Mouse (Mus musculus): Measurements from ENCODE around the gene Tprn.

The Tprn gene

GRCm38 (mm10) chr2:25262291-25262767 lies at the start of gene Tprn:
Gene Tprn, plus strand, starts transcription at chr2:25262618.
- DNase-seq (ENCODE audit: low read depth, low spot score) = peak; percentile 89

DNA sequence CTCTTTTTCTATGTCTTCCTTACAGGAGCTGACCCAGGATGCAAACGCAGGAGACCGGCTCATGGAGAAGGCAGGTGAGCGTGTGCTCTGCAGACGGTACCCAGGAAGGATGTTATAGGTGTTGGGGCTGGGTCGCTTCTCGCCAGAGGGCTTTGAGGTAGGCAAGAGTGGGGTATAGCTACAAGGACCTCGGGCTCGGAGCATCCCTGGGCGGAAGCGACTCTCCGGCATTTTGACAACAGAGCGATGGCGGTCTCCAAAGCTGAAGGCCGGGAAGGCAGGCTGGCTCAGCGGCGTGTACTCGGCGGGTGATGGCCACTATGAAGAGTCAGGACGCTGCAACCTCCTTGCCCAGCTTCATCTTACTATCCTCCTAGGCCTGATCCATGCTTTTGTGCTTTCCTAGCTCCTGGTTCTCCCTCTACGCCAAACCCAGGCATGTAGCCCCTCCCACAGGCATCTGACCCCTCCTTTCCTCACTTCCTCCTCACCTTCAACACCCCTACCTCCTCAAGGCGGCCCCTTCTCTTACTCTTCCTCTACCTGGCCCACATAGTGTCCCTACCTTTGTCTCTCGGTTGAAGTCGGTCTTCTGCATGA lies 49.1 kb upstream of the Tprn start:
- no peak for DNase-seq (ENCODE audit: low read depth, low spot score)

- DNase-seq (ENCODE audit: low read depth, low spot score) = no peak
Measured at GRCm38 (mm10) chr2:25214444-25214843, 48.0 kb upstream of the Tprn start, which contains the start of gene Stpg3. Gene Stpg3, minus strand, starts transcription at chr2:25214637.

- DNase-seq (ENCODE audit: low read depth, low spot score) = no peak
Measured at GRCm38 (mm10) chr2:25217666-25218065, 44.8 kb upstream of the Tprn start.

DNA sequence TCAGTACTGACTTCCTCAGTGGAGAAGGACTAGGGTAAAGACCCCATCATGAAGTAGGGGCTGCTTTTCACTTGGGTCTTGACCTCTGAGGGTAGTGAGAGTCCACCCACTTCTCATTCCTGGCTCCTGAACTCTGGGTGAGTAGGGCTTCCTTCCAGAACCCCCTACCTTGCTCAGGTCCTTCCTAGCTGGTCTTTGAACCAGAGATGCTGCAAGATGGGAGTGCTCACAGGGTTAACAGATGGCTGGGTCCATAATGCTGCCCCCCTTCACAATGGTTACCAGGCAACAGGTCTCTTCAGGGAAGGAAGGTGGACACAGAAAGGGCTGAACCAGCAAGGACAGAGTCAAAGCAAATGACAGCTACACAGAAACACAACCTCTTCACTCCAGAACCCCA lies 44.0 kb upstream of the Tprn start, which contains the start of gene Fam166a:
Fam166a (plus strand) TSS at position 301 of the 400 bp plus-strand sequence.
- DNase-seq (ENCODE audit: low read depth, low spot score) = no peak

DNA sequence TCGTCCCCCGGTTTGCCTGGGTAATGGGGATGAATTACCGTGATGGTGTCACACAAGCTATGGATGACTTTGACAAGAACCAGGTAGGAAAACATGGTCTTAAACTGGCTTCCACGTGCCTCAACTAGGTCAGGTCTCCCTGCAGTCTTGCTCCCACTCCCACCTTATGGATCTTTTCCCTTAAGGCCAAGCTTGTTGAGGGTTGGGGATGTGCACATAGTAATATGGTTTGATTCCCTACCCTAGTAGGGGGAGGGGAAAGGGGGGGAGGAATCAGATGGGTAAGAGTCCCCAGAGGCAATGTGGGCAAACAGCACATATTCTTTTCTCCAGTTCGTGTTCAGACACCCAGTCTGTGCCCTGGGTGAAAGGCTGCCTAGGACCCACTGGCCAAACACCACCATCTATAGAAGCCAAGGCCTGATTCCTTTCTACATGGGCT lies 41.1 kb upstream of the Tprn start:
- no peak for DNase-seq (ENCODE audit: low read depth, low spot score)

DNA sequence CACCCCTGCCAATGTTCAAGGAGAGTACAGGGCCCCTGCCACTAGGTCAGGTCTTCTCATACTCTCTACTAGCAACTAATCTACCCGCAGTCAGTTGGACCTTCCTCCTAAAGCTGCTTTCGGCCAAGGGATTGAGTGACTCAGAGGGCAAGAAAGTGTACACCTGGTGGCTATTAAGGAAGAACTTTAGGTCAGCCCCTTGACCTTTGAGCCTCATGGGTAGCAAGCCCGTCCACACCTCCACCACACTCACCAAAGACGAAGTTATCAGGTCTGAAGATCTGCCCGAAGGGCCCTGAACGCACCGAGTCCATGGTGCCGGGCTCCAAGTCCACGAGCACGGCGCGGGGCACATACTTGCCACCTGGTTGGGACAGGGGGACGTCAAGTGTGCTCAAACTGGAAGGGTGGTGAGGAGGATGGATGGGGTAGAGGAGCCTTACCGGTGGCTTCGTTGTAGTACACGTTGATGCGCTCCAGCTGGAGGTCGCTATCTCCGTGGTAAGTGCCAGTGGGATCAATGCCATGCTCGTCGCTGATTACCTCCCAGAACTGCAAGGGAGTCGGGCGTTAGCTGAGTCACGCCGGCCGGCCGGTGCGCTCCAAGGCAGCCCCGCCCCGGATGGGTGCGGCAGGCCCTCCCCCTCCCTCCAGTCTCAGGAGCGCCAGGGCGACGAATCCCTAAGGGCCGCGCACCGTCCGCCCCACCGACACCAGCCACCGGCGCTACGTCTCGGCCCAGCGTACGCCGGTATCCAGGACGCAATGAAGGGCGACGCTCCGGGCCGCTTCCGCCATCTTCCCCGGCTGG lies 38.5 kb upstream of the Tprn start:
- DNase-seq (ENCODE audit: low read depth, low spot score) = peak; percentile 35

DNA sequence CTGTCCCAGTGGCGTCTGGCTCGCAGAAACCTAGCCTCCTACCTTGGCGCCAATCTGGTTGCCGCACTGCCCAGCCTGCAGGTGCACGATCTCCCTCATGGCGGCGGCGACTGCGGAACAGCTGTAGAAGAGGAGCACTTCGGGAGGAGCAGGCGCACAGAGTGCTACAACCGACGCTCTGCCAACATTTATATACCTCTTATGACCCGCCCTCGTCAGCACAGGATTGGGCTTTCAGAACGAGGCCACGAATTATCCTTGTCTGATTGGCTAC lies 38.0 kb upstream of the Tprn start, which contains the start of gene Tubb4b:
Tubb4b (minus strand) TSS at position 211 of the 274 bp plus-strand sequence.
- DNase-seq (ENCODE audit: low read depth, low spot score) = no peak

GRCm38 (mm10) chr2:25224766-25225752 lies 37.4 kb upstream of the Tprn start:
- peak; percentile 96 for DNase-seq (ENCODE audit: low read depth, low spot score)

- no peak for DNase-seq (ENCODE audit: low read depth, low spot score)
Measured at GRCm38 (mm10) chr2:25225811-25226379, 36.5 kb upstream of the Tprn start.

DNA sequence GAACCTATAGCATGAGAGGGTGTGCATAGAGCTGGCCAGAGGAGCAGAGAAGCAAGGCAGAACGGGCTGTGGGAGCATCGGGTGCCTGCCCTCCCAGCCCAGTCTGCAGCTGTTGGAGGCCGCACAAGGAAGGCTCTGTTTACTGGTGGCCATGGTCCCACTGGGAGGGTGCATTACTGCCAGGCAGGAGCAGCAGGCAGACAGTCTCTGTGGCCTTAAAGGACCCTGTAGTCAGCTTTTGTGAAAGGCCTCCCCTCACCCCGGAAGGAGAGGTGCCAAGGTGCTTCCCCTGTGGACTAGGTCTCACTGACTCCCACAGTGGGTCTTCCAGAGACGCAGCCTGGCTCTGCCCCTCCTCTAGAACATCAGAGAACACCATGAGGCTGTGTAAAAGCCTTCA lies 35.6 kb upstream of the Tprn start:
- no peak for DNase-seq (ENCODE audit: low read depth, low spot score)

DNA sequence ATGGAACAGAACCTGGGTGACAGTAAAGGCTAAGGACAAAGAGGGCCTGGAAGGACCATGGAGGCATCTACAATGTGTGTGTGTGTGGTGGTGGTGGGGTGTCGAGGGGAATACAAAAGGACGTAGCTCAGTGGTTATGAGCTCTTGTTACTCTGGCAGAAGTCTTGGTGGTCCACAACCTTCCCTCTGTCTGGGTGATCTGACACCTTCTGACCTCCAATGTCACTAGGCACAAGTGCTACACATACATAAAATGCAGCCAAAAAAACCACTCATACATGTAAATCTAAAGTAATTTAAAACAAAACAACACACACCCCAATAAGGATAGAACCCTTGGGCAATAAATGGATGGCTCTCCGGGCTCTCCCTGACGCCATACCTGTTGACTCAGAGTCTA lies 35.0 kb upstream of the Tprn start:
- no peak for DNase-seq (ENCODE audit: low read depth, low spot score)

- DNase-seq (ENCODE audit: low read depth, low spot score) = peak; percentile 68
Measured at GRCm38 (mm10) chr2:25228431-25228889, 34.0 kb upstream of the Tprn start.

- no peak for DNase-seq (ENCODE audit: low read depth, low spot score)
Measured at GRCm38 (mm10) chr2:25228995-25229530, 33.4 kb upstream of the Tprn start.

GRCm38 (mm10) chr2:25229582-25229981 lies 32.8 kb upstream of the Tprn start:
- DNase-seq (ENCODE audit: low read depth, low spot score) = no peak

DNA sequence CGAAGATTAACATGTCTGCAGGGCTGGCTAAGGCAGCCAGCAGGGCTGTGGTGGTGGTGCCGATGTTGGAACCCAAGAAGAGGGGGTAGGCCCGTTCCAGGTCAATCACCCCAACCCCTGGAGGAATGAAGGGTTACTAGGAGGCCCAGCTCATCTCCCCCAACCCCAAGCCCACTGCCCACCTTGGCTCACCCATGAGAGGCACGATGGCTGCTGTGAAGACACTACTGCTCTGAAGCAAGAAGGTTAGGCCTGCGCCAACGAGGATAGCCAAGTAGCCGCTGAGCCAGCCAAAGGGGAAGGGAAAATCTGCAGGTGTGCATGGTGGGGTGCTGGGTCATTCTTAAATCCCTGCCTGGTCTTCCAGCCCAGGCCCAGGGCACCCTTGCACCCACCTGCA lies 31.8 kb upstream of the Tprn start:
- DNase-seq (ENCODE audit: low read depth, low spot score) = no peak

DNA sequence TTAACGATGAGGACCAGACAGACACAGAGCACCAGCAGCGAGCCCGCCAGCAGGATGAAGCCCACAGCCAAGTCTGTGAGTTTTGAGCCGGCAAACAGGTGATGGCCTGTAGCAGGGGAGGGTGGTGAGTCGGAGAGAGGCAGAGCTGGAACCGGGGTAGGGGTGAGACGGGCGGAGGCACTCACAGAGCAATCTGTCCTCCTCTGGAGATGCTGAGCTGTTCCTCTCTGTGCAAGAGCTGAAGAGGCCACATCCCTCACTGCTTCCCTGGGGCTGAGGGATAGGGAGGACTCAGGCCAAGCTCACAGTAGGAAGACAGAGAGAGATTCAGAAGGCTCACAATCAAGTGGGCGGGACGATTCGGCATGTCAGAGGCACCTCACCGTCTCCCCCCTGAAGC lies 31.4 kb upstream of the Tprn start:
- no peak for DNase-seq (ENCODE audit: low read depth, low spot score)

DNA sequence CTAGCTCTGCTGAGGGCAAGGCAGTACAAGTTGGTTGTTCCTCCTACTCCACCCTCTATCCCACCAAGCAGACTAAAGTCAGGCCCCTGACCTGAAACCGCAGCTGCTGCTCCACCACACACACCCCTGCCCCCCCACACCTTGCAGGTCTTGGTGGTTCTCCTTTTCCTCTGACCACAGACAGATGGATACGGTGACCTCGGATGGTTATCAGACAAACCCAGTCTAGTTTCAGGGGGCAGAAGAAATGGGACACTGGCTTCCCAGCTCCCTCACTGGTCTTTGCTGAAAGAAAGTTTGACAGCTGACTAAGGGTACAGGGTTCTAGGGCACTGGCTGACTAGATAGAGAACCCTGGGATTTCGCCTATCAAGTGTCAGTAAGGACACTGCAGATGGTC lies 29.0 kb upstream of the Tprn start:
- no peak for DNase-seq (ENCODE audit: low read depth, low spot score)

- no peak for DNase-seq (ENCODE audit: low read depth, low spot score)
Measured at GRCm38 (mm10) chr2:25234050-25234449, 28.4 kb upstream of the Tprn start, which contains the start of gene Slc34a3. Gene Slc34a3, minus strand, starts transcription at chr2:25234364.

DNA sequence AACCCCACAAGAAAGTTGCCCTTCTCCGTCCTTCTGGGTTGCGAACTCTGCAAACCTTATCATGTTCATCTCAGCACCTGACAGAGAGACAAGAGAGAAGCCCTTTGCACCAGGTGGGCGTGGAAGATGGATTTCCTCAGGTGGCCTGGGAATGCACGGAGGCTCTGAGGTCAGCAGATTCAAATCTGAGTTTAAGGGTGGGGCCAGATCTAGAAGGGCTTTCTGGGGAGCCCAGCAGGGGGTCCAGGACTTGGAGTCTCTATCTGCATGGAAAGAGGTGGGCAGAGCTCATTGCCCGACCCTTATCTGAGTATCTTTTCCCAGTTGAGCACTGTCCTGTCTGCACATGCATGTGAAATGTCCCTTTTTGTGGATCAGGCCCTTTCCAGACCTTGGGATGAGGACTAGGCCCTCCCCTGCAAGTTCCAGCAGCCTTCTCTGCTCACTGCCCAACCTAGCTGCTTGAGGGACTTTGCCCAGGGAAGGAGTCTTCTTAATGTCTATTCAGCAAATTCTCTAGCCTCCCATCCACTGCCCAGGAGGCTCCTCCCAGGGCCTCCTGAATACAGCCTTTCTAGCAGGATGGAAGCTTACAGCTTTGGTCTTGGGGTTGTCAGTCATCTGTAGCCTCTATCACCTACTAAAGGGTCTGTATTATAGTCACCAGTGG lies 27.7 kb upstream of the Tprn start:
- DNase-seq (ENCODE audit: low read depth, low spot score) = no peak

All from embryo, embryonic 11.5 days (tissue).